Mouse (Mus musculus) activated CD4-positive, CD25-positive, alpha-beta regulatory T cell, adult 4 months (primary cell): Measurements from ENCODE around the gene Cxcl10. TPM values are rescaled to one million over a fixed set of nuclear protein-coding genes. Genes with fewer than 3 reads are reported as not detected.

Experiments used
- ATAC-seq: one replicate; pipeline ENCODE4 v1.8.0; 2017
- polyA plus RNA-seq, 2 experiments: library from polyadenylated mRNA; unstranded; fragments of 100-300 nt; shearing (Covaris generic); gene quantifications; one replicate each; pipeline ENCODE4 v1.2.1; 2017

The Cxcl10 gene
- polyA plus RNA-seq, 2 experiments from 2014 or later: 10.2 to 27.1 TPM

- ATAC-seq: no peak
Observed at GRCm38 (mm10) chr5:92313776-92314175, 34.9 kb downstream of the Cxcl10 start.

GRCm38 (mm10) chr5:92312046-92312715 is 36.5 kb downstream of the Cxcl10 start:
- no peak for ATAC-seq

GRCm38 (mm10) chr5:92309681-92310511 is 38.8 kb downstream of the Cxcl10 start, which contains the start of gene Sdad1:
Gene Sdad1, minus strand, starts transcription at chr5:92310479.
- peak; percentile 96 for ATAC-seq

- ATAC-seq: no peak
Observed at GRCm38 (mm10) chr5:92304291-92304690, 44.4 kb downstream of the Cxcl10 start.

GRCm38 (mm10) chr5:92302149-92302840 is 46.4 kb downstream of the Cxcl10 start:
- no peak for ATAC-seq

Other genes with a start within 250 kb of the Cxcl10 start
- gene Uso1, start 211.0 kb downstream of the Cxcl10 start, polyA plus RNA-seq: 10 to 100 TPM; 31.3 to 33.8 TPM
- not detected for gene U90926, start 133.5 kb downstream of the Cxcl10 start, polyA plus RNA-seq
- under 1 TPM; 0.15 to 0.34 TPM for gene Ppef2, start 92.6 kb downstream of the Cxcl10 start, polyA plus RNA-seq
- 10 to 100 TPM in 1 of 2 experiments, 1 to 10 TPM in 1; 9.2 to 11.5 TPM for gene Naaa, start 70.7 kb downstream of the Cxcl10 start, polyA plus RNA-seq
- gene Sdad1, start 38.4 kb downstream of the Cxcl10 start, polyA plus RNA-seq: 10 to 100 TPM; 37.7 to 41.4 TPM
- gene Cxcl9, start 20.8 kb downstream of the Cxcl10 start, polyA plus RNA-seq: under 1 TPM in 1 of 2 experiments, not detected in 1; 0.20 TPM
- 1 to 10 TPM; 7.7 to 9.8 TPM for gene Art3, start 17.1 kb downstream of the Cxcl10 start, polyA plus RNA-seq
- gene Nup54, start 86.3 kb upstream of the Cxcl10 start, polyA plus RNA-seq: 10 to 100 TPM; 34.5 to 40.6 TPM
- 10 to 100 TPM; 10.6 to 11.8 TPM for gene Scarb2, start 157.9 kb upstream of the Cxcl10 start, polyA plus RNA-seq
- gene Fam47e, start 206.2 kb upstream of the Cxcl10 start, polyA plus RNA-seq: not detected